Mouse (Mus musculus) adrenal gland, postnatal 25 days (tissue): ENCODE results near the gene Mlxip. TPM values are rescaled to one million over a fixed set of nuclear protein-coding genes. Genes with fewer than 3 reads are reported as not detected.

Source experiments
- total RNA-seq: library from RNA; stranded (reverse); gene quantifications from 2 replicates; pipeline ENCODE4 v1.2.3, GENCODE M21; 2021

The Mlxip gene
- total RNA-seq, 1 experiment from 2014 or later, result 30.5 TPM

Other genes with a start within 250 kb of the Mlxip start
- 26.8 and 30.8 TPM in 2 replicates for gene Psmd9, start 225.4 kb upstream of the Mlxip start, total RNA-seq
- 1.4 and 25.2 TPM in 2 replicates for gene Hpd, start 212.1 kb upstream of the Mlxip start, total RNA-seq
- 1.3 and 1.6 TPM in 2 replicates for gene Wdr66, start 142.7 kb upstream of the Mlxip start, total RNA-seq
- 13.7 and 15.4 TPM in 2 replicates for gene Bcl7a, start 51.0 kb upstream of the Mlxip start, total RNA-seq
- gene Lrrc43, start 94.5 kb downstream of the Mlxip start, total RNA-seq, result not detected in 2 replicates
- not detected in 2 replicates for gene Il31, start 94.7 kb downstream of the Mlxip start, total RNA-seq
- gene B3gnt4, start 115.7 kb downstream of the Mlxip start, total RNA-seq, result 0.30 TPM in 1 of 2 replicates, not detected in the other
- 65.0 and 79.3 TPM in 2 replicates for gene Diablo, start 129.4 kb downstream of the Mlxip start, total RNA-seq
- 6.4 and 11.3 TPM in 2 replicates for gene Gm49027, start 130.7 kb downstream of the Mlxip start, total RNA-seq
- gene Vps33a, start 178.2 kb downstream of the Mlxip start, total RNA-seq, result 40.2 and 51.5 TPM in 2 replicates